ENCODE assay signal across 9 mouse cellular contexts in genomic region chr7:139266886-139267870, GRCm38 (mm10). TPM values are rescaled to one million over a fixed set of nuclear protein-coding genes. Genes with fewer than 3 reads are reported as not detected.
DNase-seq lines count a peak whose midpoint lies in the region; ATAC-seq and TF ChIP-seq lines count a peak whose summit lies in the region.
"Had no signal": no experiment of that assay in that cellular context is flagged by ENCODE, and none has a peak within 500 bp of the region (broad histone marks: within the 10 kb centered on the region; RNA-seq: fewer than 3 reads in every experiment).

No protein-coding gene starts in this region.

- no peak overlapping the region for H3K9ac ChIP-seq in stomach, embryonic 15.5 days

- peaks cover 22% of the 10 kb centered on the region for H3K4me1 ChIP-seq in cerebellum, adult 2 months (ENCODE audit: control insufficient read depth, insufficient read depth, low read length)
- peaks cover 22% of the 10 kb centered on the region for H3K4me1 ChIP-seq in stomach, embryonic 15.5 days

- H3K9me3 ChIP-seq in stomach, embryonic 15.5 days: no peaks in the 10 kb centered on the region

- H3K4me3 ChIP-seq in cerebellum, adult 2 months (replicated peaks; ENCODE audit: insufficient read depth, low read depth, low read length): no peak overlapping the region
- H3K4me3 ChIP-seq in stomach, embryonic 15.5 days (replicated peaks): no peak overlapping the region

- H3K36me3 ChIP-seq in stomach, embryonic 15.5 days: no peaks in the 10 kb centered on the region; the same call in 1 of the 2 replicates

- WGBS in cerebellum, adult 2 months: 74% methylated on average over 8 of the region's 8 CpGs
- 65% methylated on average over 8 of the region's 8 CpGs for WGBS in stomach, embryonic 15.5 days

- peak overlapping the region; percentile 29 for H3K27ac ChIP-seq in cerebellum, adult 2 months (ENCODE audit: insufficient read depth, low read length)
- H3K27ac ChIP-seq in stomach, embryonic 15.5 days: peak overlapping the region; percentile 9

- no peak for TF ChIP-seq CTCF in cerebellum, adult 2 months (IDR thresholded peaks at IDR 0.05; ENCODE audit: borderline replicate concordance, insufficient read depth, low read depth, low read length)

- ATAC-seq in stomach, embryonic 15.5 days (ENCODE audit: insufficient read depth, low FRiP score, low read depth): no peak
- ATAC-seq in erythroid progenitor cell, adult 5-6 weeks (replicated peaks; ENCODE audit: low FRiP score, poor library complexity, severe bottlenecking): no peak

- TF ChIP-seq POLR2A in cerebellum, adult 2 months (IDR thresholded peaks at IDR 0.05; ENCODE audit: borderline replicate concordance, insufficient read depth, low read length): no peak

- no peak overlapping the region for H3K4me2 ChIP-seq in stomach, embryonic 15.5 days

- peak in 1 of 2 experiments; percentile 31 for DNase-seq in cerebellum, adult 2 months
- DNase-seq in cerebellum, postnatal 4 days (ENCODE audit: low spot score in 2 of 2): no peak
- peak; percentile 42 to 52 for DNase-seq in kidney, postnatal 36 days
- no peak for DNase-seq in kidney, postnatal 14 days
- peak; percentile 45 for DNase-seq in heart, postnatal 4 days
- no peak for DNase-seq in layer of hippocampus, postnatal 10 days (ENCODE audit: low spot score in 2 of 2)

- H3K27me3 ChIP-seq in cerebellum, adult 2 months (ENCODE audit: control insufficient read depth, insufficient read depth, low read length): no peaks in the 10 kb centered on the region
- H3K27me3 ChIP-seq in stomach, embryonic 15.5 days (replicated peaks): no peaks in the 10 kb centered on the region

RNA-seq across cellular contexts. Expression of gene Pwwp2b, which starts 18.9 kb away (rescaled TPM):
- polyA plus RNA-seq in cerebellum, adult 2 months (2012; rRNA removed): 8.9 and 9.9 TPM in 2 replicates
- total RNA-seq in heart, postnatal 4 days (2021): 1 to 10 TPM; 7.9 to 9.3 TPM
- polyA plus RNA-seq in stomach, embryonic 15.5 days (2015; fragmentation: Nextera tagmentation; extraction: Ambion mirVana): 17.1 and 18.5 TPM in 2 replicates
- 2.5 TPM in 1 of 2 replicates, not detected in the other for total RNA-seq in erythroid progenitor cell, adult 5-6 weeks (2015; ENCODE audit: low replicate concordance)
- 0.26 TPM in 1 of 2 replicates, not detected in the other for total RNA-seq in erythroid progenitor cell, adult 5-6 weeks (2017; ENCODE audit: low replicate concordance)
- total RNA-seq in layer of hippocampus, postnatal 10 days (2021): 10 to 100 TPM; 20.9 to 23.3 TPM

RNA-seq across cellular contexts. Expression of gene Stk32c, which starts 54.1 kb away (rescaled TPM):
- polyA plus RNA-seq in cerebellum, adult 2 months (2012; rRNA removed): 17.4 and 22.6 TPM in 2 replicates
- 1 to 10 TPM; 3.3 to 3.4 TPM for total RNA-seq in heart, postnatal 4 days (2021)
- 0.21 and 0.23 TPM in 2 replicates for polyA plus RNA-seq in stomach, embryonic 15.5 days (2015; fragmentation: Nextera tagmentation; extraction: Ambion mirVana)
- not detected in 2 replicates for total RNA-seq in erythroid progenitor cell, adult 5-6 weeks (2015; ENCODE audit: low replicate concordance)
- not detected in 2 replicates for total RNA-seq in erythroid progenitor cell, adult 5-6 weeks (2017; ENCODE audit: low replicate concordance)
- total RNA-seq in layer of hippocampus, postnatal 10 days (2021): 10 to 100 TPM; 57.8 to 65.0 TPM
- polyA plus RNA-seq: thymus, postnatal 0 days had no signal

RNA-seq across cellular contexts. Expression of gene Lrrc27, which starts 54.4 kb away (rescaled TPM):
- polyA plus RNA-seq in cerebellum, adult 2 months (2012; rRNA removed): 12.2 and 14.3 TPM in 2 replicates
- 1 to 10 TPM; 3.4 to 5.0 TPM for total RNA-seq in heart, postnatal 4 days (2021)
- polyA plus RNA-seq in stomach, embryonic 15.5 days (2015; fragmentation: Nextera tagmentation; extraction: Ambion mirVana): 2.9 and 5.0 TPM in 2 replicates
- not detected in 2 replicates for total RNA-seq in erythroid progenitor cell, adult 5-6 weeks (2015; ENCODE audit: low replicate concordance)
- total RNA-seq in erythroid progenitor cell, adult 5-6 weeks (2017; ENCODE audit: low replicate concordance): 0.64 and 8.5 TPM in 2 replicates
- total RNA-seq in layer of hippocampus, postnatal 10 days (2021): 1 to 10 TPM; 4.3 TPM

Comparison
In these comparisons a context has a peak if more than half of its experiments do, and no peak if none do; other contexts are left out.
1. DNase-seq: peak in kidney, postnatal 36 days (2 of 2) and heart, postnatal 4 days (single experiment); none in cerebellum, postnatal 4 days (0 of 2), kidney, postnatal 14 days (single experiment) and layer of hippocampus, postnatal 10 days (0 of 2).
2. RNA of gene Stk32c, which starts 54.1 kb away (total RNA-seq): 57.8 to 65.0 TPM in layer of hippocampus, postnatal 10 days; 3.3 to 3.4 TPM in heart, postnatal 4 days and not detected in erythroid progenitor cell, adult 5-6 weeks; every median in the first group is over 10 times any median in the second.